Mouse (Mus musculus) E14TG2a.4 (cell line): ENCODE data around the gene Nxpe4.

Experiments
- CTCF ChIP-seq: conservative IDR thresholded peaks from 2 replicates; pipeline ENCODE4 v1.5.1; 2014; ENCODE audit warnings: low read length
- NANOG ChIP-seq: IDR thresholded peaks from 2 replicates; pipeline ENCODE4 v1.6.1; 2014; ENCODE audit warnings: borderline replicate concordance, low read length, mixed read lengths
- POU5F1 ChIP-seq: IDR thresholded peaks from 2 replicates; pipeline ENCODE4 v1.6.1; 2014; ENCODE audit warnings: low read length, borderline replicate concordance

GRCm38 (mm10) chr9:48418397-48418796 lies 256.6 kb downstream of the Nxpe4 start:
- TF ChIP-seq CTCF (no peak), NANOG (no peak), POU5F1 (no peak)
